Mouse (Mus musculus) spleen, adult 12 weeks (tissue): ENCODE data around the gene Paqr5.

Source experiments
- DNase-seq: peaks from one replicate; pipeline ENCODE4 v3.0.0; 2022; ENCODE audit warnings: low spot score

The Paqr5 gene

GRCm38 (mm10) chr9:61959921-61960569 lies 66.6 kb downstream of the Paqr5 start:
- no peak for DNase-seq

- no peak for DNase-seq
These were observed 71.9 kb downstream of the Paqr5 start for GRCm38 (mm10) chr9:61954707-61955106.

DNA sequence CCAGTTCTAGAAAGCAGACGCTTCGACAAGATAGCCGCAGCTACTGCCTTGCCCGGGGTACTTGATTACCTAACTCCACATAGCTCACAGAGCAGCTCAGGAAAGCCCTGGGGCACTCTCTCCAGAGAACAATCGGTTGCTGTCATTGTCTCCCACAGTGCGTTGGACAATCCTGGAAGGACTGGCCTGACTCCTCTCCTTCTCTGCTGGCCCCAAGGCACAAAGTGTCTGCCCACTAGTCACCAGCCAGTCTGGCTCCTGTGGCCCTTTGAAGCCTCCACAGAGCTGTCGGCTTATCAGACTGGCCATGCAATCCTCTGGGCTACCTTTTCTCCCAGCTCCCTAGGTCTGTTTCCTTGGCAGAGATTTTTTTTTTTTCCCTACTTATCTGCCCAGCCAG lies 74.4 kb downstream of the Paqr5 start:
- no peak for DNase-seq

- DNase-seq = peak; percentile 65
These were observed 79.0 kb downstream of the Paqr5 start for GRCm38 (mm10) chr9:61947402-61948346.

GRCm38 (mm10) chr9:61946623-61947401 lies 79.8 kb downstream of the Paqr5 start, which contains the start of gene Kif23:
TSS of gene Kif23 (minus strand) at chr9:61946774.
- peak; percentile 98 for DNase-seq

DNA sequence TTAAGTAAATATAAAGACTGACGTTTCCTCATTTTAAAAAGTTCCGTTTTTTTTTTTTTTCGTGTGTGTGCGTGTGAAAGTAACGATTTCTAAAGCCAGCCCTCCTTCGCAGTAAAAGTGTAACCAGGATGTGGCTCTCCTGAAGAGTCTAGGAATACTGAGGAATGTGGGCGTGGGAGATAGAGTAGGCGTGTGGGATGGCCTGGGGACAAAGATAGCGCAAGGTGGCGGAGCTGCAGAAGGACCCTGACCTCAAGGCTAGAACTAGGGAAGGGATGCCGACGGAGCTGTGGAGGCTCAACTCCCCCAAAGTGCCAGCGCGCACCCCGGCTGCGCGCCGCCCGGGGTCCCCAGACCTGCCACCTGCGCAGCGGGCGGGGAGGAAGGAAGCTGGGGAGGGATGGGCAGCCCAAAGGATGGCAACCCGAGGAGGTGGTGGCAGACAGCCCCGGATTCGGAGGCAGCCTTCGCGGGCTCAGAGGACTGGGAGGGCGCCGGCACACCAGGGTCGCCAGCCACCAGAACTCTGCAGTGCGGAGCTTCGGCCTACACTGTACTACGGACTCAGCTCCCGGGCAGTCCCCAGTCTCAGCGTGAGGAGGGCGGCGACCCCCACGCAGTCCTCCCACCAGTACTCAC lies 80.6 kb downstream of the Paqr5 start:
- DNase-seq = peak; percentile 45

- DNase-seq = no peak
These were observed 85.6 kb downstream of the Paqr5 start for GRCm38 (mm10) chr9:61941054-61941453.

GRCm38 (mm10) chr9:61933333-61933732 lies 93.3 kb downstream of the Paqr5 start:
- no peak for DNase-seq

DNA sequence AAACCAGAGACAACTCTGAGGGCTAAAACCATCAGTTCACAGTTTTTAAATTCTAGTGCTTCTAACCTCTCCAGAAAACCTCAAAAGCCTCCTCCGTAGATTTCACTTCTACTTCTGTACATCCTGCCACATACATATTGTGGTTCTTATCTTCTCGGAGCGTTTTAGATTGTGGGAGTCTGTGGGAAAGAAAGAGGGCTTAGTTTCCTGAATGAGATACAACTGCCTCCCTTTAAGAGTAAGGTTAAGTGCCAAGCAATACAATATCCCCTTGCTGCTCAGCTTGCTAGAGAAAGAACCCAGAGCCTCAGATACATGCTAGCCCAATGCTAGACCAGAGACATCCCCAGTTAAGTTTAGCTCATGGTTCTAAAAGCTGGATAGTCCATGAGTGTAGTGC lies 94.6 kb downstream of the Paqr5 start:
- DNase-seq = no peak

DNA sequence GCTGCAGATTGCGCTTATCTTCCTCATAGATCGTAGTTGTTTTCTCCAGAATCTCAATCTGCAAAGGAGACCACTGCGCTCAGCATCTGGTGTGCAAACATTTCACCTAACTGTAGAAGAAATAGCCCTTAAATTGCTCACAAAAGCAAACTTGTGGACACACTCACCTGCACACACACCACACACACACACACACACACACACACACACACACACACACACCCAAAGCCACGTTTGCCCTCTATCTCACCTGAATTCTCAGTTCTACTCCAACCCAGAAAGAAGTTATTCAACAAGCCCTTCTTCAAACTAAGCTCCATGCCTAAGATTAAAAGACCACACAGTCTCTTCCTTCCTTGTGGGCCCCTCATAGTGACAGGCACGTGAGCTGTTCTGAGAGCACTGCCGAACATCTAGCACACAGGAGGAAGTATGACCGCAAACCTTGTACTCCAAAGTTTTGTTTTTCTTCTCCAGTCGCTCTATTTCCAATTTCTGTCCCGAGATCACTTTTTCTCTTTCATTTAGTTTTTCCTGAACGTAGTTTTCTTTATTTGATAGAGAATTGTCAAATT lies 101.5 kb downstream of the Paqr5 start:
- DNase-seq = no peak

GRCm38 (mm10) chr9:61920331-61920730 lies 106.3 kb downstream of the Paqr5 start:
- no peak for DNase-seq

DNA sequence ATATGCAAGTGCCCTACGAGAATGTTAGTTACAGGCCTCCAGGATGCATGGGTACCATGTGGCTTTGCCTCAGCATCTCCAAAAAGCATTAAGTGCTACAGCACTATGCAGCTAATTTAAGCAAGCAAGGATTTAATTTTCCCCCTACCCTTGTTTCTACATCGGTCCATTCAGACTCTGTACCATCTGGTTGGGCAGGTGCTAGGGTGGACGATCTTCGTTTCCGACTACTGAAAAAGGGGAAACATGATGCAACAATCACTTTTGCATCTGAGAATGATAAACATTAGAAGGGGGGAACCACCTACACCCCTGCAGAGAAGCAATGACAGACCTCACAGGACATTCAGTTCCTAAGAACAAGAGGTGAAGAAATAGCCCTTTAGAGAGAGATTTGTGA lies 107.2 kb downstream of the Paqr5 start:
- DNase-seq = no peak

DNA sequence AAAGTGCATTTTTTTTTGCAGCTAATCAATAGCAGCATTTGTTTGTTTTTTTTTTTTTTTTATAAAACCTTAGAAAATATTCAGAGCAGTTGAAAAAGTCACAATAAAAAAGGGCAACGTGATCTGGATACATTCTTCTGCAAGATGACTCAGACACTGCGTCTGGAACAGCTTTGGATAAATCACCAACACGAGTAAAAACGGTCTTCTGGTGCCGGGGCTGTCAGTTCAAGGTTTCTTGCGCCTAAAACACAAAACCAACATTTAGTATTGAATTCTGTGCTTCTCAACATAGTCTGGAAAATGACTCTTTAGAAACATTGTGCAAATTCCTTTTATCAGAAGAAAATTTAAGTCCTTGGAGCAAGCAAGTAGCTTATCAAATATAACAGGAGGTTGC lies 109.2 kb downstream of the Paqr5 start:
- no peak for DNase-seq

- DNase-seq = no peak
These were observed 109.7 kb downstream of the Paqr5 start for GRCm38 (mm10) chr9:61916986-61917385.

DNA sequence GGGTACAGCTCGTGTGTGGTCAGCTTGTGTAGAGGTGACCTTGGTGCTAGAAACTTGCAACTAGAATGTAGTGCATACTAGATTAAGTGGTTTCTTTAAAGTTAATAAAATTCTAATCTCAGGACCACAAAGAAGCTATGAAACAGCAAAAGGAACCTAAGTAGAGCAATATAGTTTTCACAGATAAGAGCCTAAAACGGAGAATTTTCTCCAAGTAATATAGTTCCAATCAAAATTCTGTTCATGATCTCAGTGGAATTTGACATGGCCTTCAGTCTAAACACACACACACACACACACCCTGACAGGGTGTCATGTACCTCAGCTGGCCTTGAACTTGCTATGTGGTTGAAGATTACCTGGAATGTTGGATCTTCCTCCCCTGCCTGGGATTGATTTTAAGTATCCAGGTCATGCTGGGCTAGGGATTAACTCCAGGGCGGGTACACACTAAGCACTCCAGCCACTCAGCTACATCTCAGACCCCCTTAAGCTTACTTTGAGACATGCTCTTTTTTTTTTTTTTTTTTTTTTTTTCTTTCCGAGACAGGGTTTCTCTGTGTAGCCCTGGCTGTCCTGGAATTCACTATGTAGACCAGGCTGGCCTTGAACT lies 111.2 kb downstream of the Paqr5 start:
- DNase-seq = no peak

DNA sequence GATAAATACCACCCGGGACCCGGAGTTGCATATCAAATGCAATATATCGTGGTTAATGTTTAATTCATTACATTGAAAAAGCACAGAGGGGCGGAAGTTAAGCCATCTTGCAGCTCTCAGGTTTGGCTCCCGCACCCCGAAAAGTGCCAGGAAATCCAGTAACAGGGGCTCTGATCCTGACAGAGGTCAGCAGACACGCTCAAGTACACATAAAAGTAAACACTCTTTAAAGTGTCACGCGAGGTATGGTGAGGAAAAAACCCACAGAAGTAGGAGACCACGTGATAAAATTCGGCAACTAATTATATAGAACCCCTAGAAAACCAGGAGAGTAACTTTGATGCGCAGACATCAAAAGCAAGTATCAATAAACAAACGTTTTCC lies 111.7 kb downstream of the Paqr5 start:
- no peak for DNase-seq

GRCm38 (mm10) chr9:61914203-61914916 lies 112.3 kb downstream of the Paqr5 start, which contains the start of gene Rplp1:
TSS of gene Rplp1 (minus strand) at chr9:61914542.
- DNase-seq = peak; percentile 89

DNA sequence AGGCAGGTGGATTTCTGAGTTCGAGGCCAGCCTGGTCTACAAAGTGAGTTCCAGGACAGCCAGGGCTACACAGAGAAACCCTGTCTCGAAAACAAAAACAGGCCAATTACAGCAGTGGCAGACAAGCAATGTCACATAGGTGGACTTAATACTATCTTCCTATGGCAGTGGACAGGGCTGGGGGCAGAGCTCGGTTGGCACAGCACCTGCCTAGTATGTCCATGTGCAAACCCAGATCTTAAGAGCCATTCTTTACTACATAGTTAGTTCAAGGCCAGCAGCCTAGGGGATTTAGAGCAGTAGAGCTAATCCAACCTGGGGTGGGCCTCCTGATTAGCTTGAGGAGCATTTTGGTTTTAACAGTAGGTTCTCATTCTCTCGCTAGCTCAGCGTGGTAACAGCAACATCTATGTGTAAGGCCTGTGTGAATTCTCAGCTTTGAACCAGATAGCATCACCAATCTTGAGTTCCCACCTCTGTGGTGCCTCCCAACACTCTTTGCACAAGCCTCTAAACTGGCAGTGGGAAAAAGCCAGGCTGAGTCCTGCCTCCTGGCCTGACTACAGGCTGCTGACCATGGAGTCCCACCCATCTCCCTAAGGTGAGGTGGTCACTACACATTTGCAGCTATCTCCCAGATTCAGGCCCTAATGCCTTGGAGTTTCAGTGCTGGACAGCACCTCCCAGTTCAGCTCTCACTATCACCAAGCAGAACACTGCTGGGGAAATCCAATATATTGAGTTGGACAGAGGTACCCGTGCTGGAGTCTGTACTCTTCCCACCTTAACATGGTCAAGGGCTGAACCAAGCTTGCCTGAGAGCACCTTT lies 115.1 kb downstream of the Paqr5 start:
- DNase-seq = no peak

- DNase-seq = no peak
These were observed 116.0 kb downstream of the Paqr5 start for GRCm38 (mm10) chr9:61910526-61911256.
